Comparison of ENCODE assay signal across 26 mouse cellular contexts in genomic region chr1:193967957-193968926, GRCm38 (mm10).
DNase-seq lines count a peak whose midpoint lies in the region; ATAC-seq and TF ChIP-seq lines count a peak whose summit lies in the region.
"Had no signal": no experiment of that assay in that cellular context is flagged by ENCODE, and none has a peak within 500 bp of the region (broad histone marks: within the 10 kb centered on the region; RNA-seq: fewer than 3 reads in every experiment).

No protein-coding gene starts in this region.

- no peak overlapping the region for H3K9ac ChIP-seq in forebrain, embryonic 15.5 days (replicated peaks)
- no peak overlapping the region for H3K9ac ChIP-seq in forebrain, embryonic 13.5 days
- H3K9ac ChIP-seq in midbrain, embryonic 11.5 days (ENCODE audit: low read length) = no peak overlapping the region
- no peak overlapping the region for H3K9ac ChIP-seq in hindbrain, postnatal 0 days (replicated peaks; ENCODE audit: low read length)
- no peak overlapping the region for H3K9ac ChIP-seq in midbrain, postnatal 0 days (replicated peaks; ENCODE audit: low read length, poor library complexity, severe bottlenecking)
- H3K9ac ChIP-seq: embryonic facial prominence, embryonic 15.5 days; forebrain, postnatal 0 days; heart, embryonic 15.5 days; limb, embryonic 13.5 days; liver, embryonic 12.5 days had no signal

- H3K27ac ChIP-seq in forebrain, embryonic 15.5 days (replicated peaks) = peak overlapping the region; percentile 46; the same call in 1 of the 2 replicates
- no peak overlapping the region for H3K27ac ChIP-seq in forebrain, embryonic 13.5 days
- H3K27ac ChIP-seq in midbrain, embryonic 11.5 days (ENCODE audit: low read depth, low read length) = no peak overlapping the region
- no peak overlapping the region for H3K27ac ChIP-seq in midbrain, embryonic 10.5 days (replicated peaks)
- H3K27ac ChIP-seq in hindbrain, postnatal 0 days = no peak overlapping the region
- H3K27ac ChIP-seq in midbrain, postnatal 0 days (ENCODE audit: low read depth, low read length) = no peak overlapping the region
- H3K27ac ChIP-seq: embryonic facial prominence, embryonic 15.5 days; heart, embryonic 15.5 days; layer of hippocampus, adult 2 months; limb, embryonic 13.5 days; liver, embryonic 12.5 days had no signal

- H3K9me3 ChIP-seq in forebrain, embryonic 15.5 days = no peaks in the 10 kb centered on the region
- H3K9me3 ChIP-seq in forebrain, embryonic 13.5 days (replicated peaks) = no peaks in the 10 kb centered on the region
- no peaks in the 10 kb centered on the region for H3K9me3 ChIP-seq in midbrain, embryonic 11.5 days (ENCODE audit: control insufficient read depth, low read length)
- H3K9me3 ChIP-seq in midbrain, embryonic 10.5 days (replicated peaks) = no peaks in the 10 kb centered on the region
- no peaks in the 10 kb centered on the region for H3K9me3 ChIP-seq in hindbrain, postnatal 0 days (ENCODE audit: low read length)
- no peaks in the 10 kb centered on the region for H3K9me3 ChIP-seq in midbrain, postnatal 0 days (ENCODE audit: low read length)
- H3K9me3 ChIP-seq: embryonic facial prominence, embryonic 15.5 days; heart, embryonic 15.5 days; limb, embryonic 13.5 days; liver, embryonic 12.5 days had no signal

- no peak for TF ChIP-seq CTCF in hindbrain, postnatal 0 days (IDR thresholded peaks at IDR 0.05; ENCODE audit: low read depth)
- no peak for TF ChIP-seq CTCF in midbrain, postnatal 0 days (IDR thresholded peaks at IDR 0.05)

- DNase-seq in midbrain, embryonic 11.5 days (ENCODE audit: low spot score, missing footprints) = no peak
- DNase-seq in midbrain, embryonic 10.5 days (ENCODE audit: low spot score) = no peak
- peak; percentile 17 for DNase-seq in hindbrain, postnatal 0 days (ENCODE audit: low spot score)
- peak; percentile 52 for DNase-seq in midbrain, postnatal 0 days (ENCODE audit: low spot score)
- DNase-seq in embryo, embryonic 10.5 days (ENCODE audit: low spot score) = no peak
- no peak for DNase-seq in urinary bladder, adult 2 months (ENCODE audit: low spot score)
- DNase-seq: adrenal gland, postnatal 10 days; cerebellum, adult 8-10 months; gastrocnemius, postnatal 36 days; heart, postnatal 4 days; kidney, adult 9 months; kidney, postnatal 14 days; layer of hippocampus, postnatal 36 days; lung, adult 18-20 months; lung, postnatal 4 days; thymus, postnatal 25 days had no signal

- H3K36me3 ChIP-seq in forebrain, embryonic 15.5 days = no peaks in the 10 kb centered on the region
- H3K36me3 ChIP-seq in forebrain, embryonic 13.5 days (ENCODE audit: poor library complexity, severe bottlenecking) = no peaks in the 10 kb centered on the region
- H3K36me3 ChIP-seq in midbrain, embryonic 11.5 days (ENCODE audit: control insufficient read depth, insufficient read depth, low read length) = no peaks in the 10 kb centered on the region
- no peaks in the 10 kb centered on the region for H3K36me3 ChIP-seq in midbrain, embryonic 10.5 days
- H3K36me3 ChIP-seq in hindbrain, postnatal 0 days (ENCODE audit: insufficient read depth, low read length) = no peaks in the 10 kb centered on the region
- no peaks in the 10 kb centered on the region for H3K36me3 ChIP-seq in midbrain, postnatal 0 days (ENCODE audit: insufficient read depth, low read length)
- H3K36me3 ChIP-seq: embryonic facial prominence, embryonic 15.5 days; heart, embryonic 15.5 days; limb, embryonic 13.5 days; liver, embryonic 12.5 days had no signal

- no peak overlapping the region for H3K4me2 ChIP-seq in forebrain, embryonic 15.5 days (replicated peaks)
- H3K4me2 ChIP-seq in forebrain, embryonic 13.5 days = no peak overlapping the region
- H3K4me2 ChIP-seq in midbrain, embryonic 11.5 days = no peak overlapping the region
- no peak overlapping the region for H3K4me2 ChIP-seq in hindbrain, postnatal 0 days (ENCODE audit: low read depth, low read length)
- H3K4me2 ChIP-seq in midbrain, postnatal 0 days (ENCODE audit: low read depth, low read length, poor library complexity, severe bottlenecking) = no peak overlapping the region
- H3K4me2 ChIP-seq: embryonic facial prominence, embryonic 15.5 days; heart, embryonic 15.5 days; limb, embryonic 13.5 days; liver, embryonic 12.5 days had no signal

- H3K4me1 ChIP-seq in forebrain, embryonic 15.5 days = peaks cover 17% of the 10 kb centered on the region
- no peaks in the 10 kb centered on the region for H3K4me1 ChIP-seq in forebrain, embryonic 13.5 days
- no peaks in the 10 kb centered on the region for H3K4me1 ChIP-seq in midbrain, embryonic 11.5 days (ENCODE audit: control insufficient read depth, insufficient read depth, low read length)
- H3K4me1 ChIP-seq in midbrain, embryonic 10.5 days = no peaks in the 10 kb centered on the region
- no peaks in the 10 kb centered on the region for H3K4me1 ChIP-seq in hindbrain, postnatal 0 days (ENCODE audit: insufficient read depth, low read length)
- H3K4me1 ChIP-seq in midbrain, postnatal 0 days (ENCODE audit: insufficient read depth, low read length) = no peaks in the 10 kb centered on the region
- H3K4me1 ChIP-seq: embryonic facial prominence, embryonic 15.5 days; heart, embryonic 15.5 days; liver, embryonic 12.5 days had no signal

- H3K4me3 ChIP-seq in forebrain, embryonic 15.5 days = no peak overlapping the region
- no peak overlapping the region for H3K4me3 ChIP-seq in forebrain, embryonic 13.5 days
- no peak overlapping the region for H3K4me3 ChIP-seq in midbrain, embryonic 11.5 days (ENCODE audit: low read depth, low read length)
- no peak overlapping the region for H3K4me3 ChIP-seq in midbrain, embryonic 10.5 days
- H3K4me3 ChIP-seq in hindbrain, postnatal 0 days (ENCODE audit: low read length) = no peak overlapping the region
- no peak overlapping the region for H3K4me3 ChIP-seq in midbrain, postnatal 0 days (ENCODE audit: low read depth, low read length)
- H3K4me3 ChIP-seq: embryonic facial prominence, embryonic 15.5 days; heart, embryonic 15.5 days; layer of hippocampus, adult 2 months; limb, embryonic 13.5 days; liver, embryonic 12.5 days; myocyte had no signal

- H3K27me3 ChIP-seq in forebrain, embryonic 15.5 days = no peaks in the 10 kb centered on the region
- H3K27me3 ChIP-seq in forebrain, embryonic 13.5 days = no peaks in the 10 kb centered on the region
- H3K27me3 ChIP-seq in midbrain, embryonic 11.5 days (ENCODE audit: control insufficient read depth, insufficient read depth, low read length) = no peaks in the 10 kb centered on the region
- H3K27me3 ChIP-seq in midbrain, embryonic 10.5 days (ENCODE audit: low read depth, poor library complexity, severe bottlenecking) = no peaks in the 10 kb centered on the region
- H3K27me3 ChIP-seq in hindbrain, postnatal 0 days (ENCODE audit: insufficient read depth, low read length) = no peaks in the 10 kb centered on the region
- no peaks in the 10 kb centered on the region for H3K27me3 ChIP-seq in midbrain, postnatal 0 days (ENCODE audit: insufficient read depth, low read length)
- H3K27me3 ChIP-seq: embryonic facial prominence, embryonic 15.5 days; heart, embryonic 15.5 days; liver, embryonic 12.5 days had no signal

- WGBS in forebrain, embryonic 15.5 days = 68% methylated on average over 4 of the region's 4 CpGs
- 69% methylated on average over 4 of the region's 4 CpGs for WGBS in forebrain, embryonic 13.5 days
- 77% methylated on average over 4 of the region's 4 CpGs for WGBS in midbrain, embryonic 11.5 days
- WGBS in midbrain, embryonic 10.5 days = 90% methylated on average over 4 of the region's 4 CpGs
- whole genome bisulfite sequencing in hindbrain, postnatal 0 days = 62% methylated on average over 4 of the region's 4 CpGs
- WGBS in midbrain, postnatal 0 days = 60% methylated on average over 4 of the region's 4 CpGs

- ATAC-seq in forebrain, embryonic 15.5 days (replicated peaks) = no peak
- ATAC-seq in forebrain, embryonic 13.5 days = no peak
- ATAC-seq in midbrain, embryonic 11.5 days (ENCODE audit: low FRiP score) = 0 out of 2 replicates have a peak, but pooled peaks have one; percentile 50
- peak; percentile 38; the same call in 1 of the 2 replicates for ATAC-seq in hindbrain, postnatal 0 days
- ATAC-seq in midbrain, postnatal 0 days (ENCODE audit: low FRiP score) = no peak
- ATAC-seq: forebrain, postnatal 0 days; intestine, embryonic 16.5 days; liver, embryonic 12.5 days had no signal

Comparison
In these comparisons a context has a peak if more than half of its experiments do, and no peak if none do; other contexts are left out.
1. ATAC-seq: peak in midbrain, embryonic 11.5 days (single experiment) and hindbrain, postnatal 0 days (single experiment); none in forebrain, embryonic 15.5 days (single experiment), forebrain, embryonic 13.5 days (single experiment) and midbrain, postnatal 0 days (single experiment).
2. DNase-seq: peak in hindbrain, postnatal 0 days (single experiment) and midbrain, postnatal 0 days (single experiment); none in midbrain, embryonic 11.5 days (single experiment), midbrain, embryonic 10.5 days (single experiment), embryo, embryonic 10.5 days (single experiment) and urinary bladder, adult 2 months (single experiment).